Mouse (Mus musculus) macrophage (primary cell): ENCODE measurements around the gene Bcl6. TPM values are rescaled to one million over a fixed set of nuclear protein-coding genes. Genes with fewer than 3 reads are reported as not detected.

Experiments
- H3K27ac ChIP-seq: fragments of 350-480 bp; formaldehyde crosslinking; 2 replicates; pipeline ENCODE4 v1.9.0; 2021
- H3K36me3 ChIP-seq: fragments of 350-480 bp; formaldehyde crosslinking; 2 replicates; pipeline ENCODE4 v1.9.0; 2021; ENCODE audit errors: inconsistent target
- H3K4me3 ChIP-seq: fragments of 350-480 bp; formaldehyde crosslinking; 2 replicates; pipeline ENCODE4 v1.9.0; 2021; ENCODE audit errors: inconsistent target
- H3K79me2 ChIP-seq: fragments of 350-480 bp; formaldehyde crosslinking; 2 replicates; pipeline ENCODE4 v1.9.0; 2021; ENCODE audit errors: inconsistent target
- WGBS: methylation state at CpG from one replicate; pipeline ENCODE4 v1.1.7; 2026; ENCODE audit warnings: inconsistent platforms; ENCODE audit not compliant: missing documents; 5-methylcytosine and 5-hydroxymethylcytosine counted together
- polyA plus RNA-seq: library from polyadenylated mRNA; stranded (reverse); fragments of 250-400 nt; gene quantifications from 3 replicates; pipeline ENCODE4 v1.2.4, GENCODE M21; 2018; ENCODE audit warnings: inconsistent platforms

The Bcl6 gene
- polyA plus RNA-seq, 1 experiment from 2014 or later = 23.6 TPM

- Histone ChIP-seq H3K4me3 (no peak overlapping the region), H3K36me3 (peaks cover 91% of the 10 kb centered on the region), H3K79me2 (0 out of 2 replicates have a peak, but pooled peaks cover under 1% of the 10 kb centered on the region), H3K27ac (no peak overlapping the region)
- WGBS = 94% methylated on average over 20 of the region's 20 CpGs
Measured at GRCm38 (mm10) chr16:23972126-23972740, 16.4 kb downstream of the Bcl6 start.

GRCm38 (mm10) chr16:23969919-23970318 is 18.7 kb downstream of the Bcl6 start:
- Histone ChIP-seq H3K79me2 (no peaks in the 10 kb centered on the region), H3K27ac (no peak overlapping the region), H3K4me3 (no peak overlapping the region), H3K36me3 (peaks cover 98% of the 10 kb centered on the region)
- WGBS = 93% methylated on average over 14 of the region's 14 CpGs

- H3K4me3 ChIP-seq = no peak overlapping the region
- H3K79me2 ChIP-seq = no peaks in the 10 kb centered on the region
- peaks cover 98% of the 10 kb centered on the region for H3K36me3 ChIP-seq
- H3K27ac ChIP-seq = no peak overlapping the region
- 97% methylated on average over 4 of the region's 4 CpGs for WGBS
Measured at GRCm38 (mm10) chr16:23968888-23969287, 19.8 kb downstream of the Bcl6 start.

- 93% methylated on average over 7 of the region's 7 CpGs for WGBS
- no peaks in the 10 kb centered on the region for H3K79me2 ChIP-seq
- no peak overlapping the region for H3K27ac ChIP-seq
- H3K36me3 ChIP-seq = peaks cover 84% of the 10 kb centered on the region
- H3K4me3 ChIP-seq = no peak overlapping the region
Measured at GRCm38 (mm10) chr16:23967301-23967700, 21.4 kb downstream of the Bcl6 start.

- no peaks in the 10 kb centered on the region for H3K79me2 ChIP-seq
- H3K27ac ChIP-seq = no peak overlapping the region
- 92% methylated on average over 14 of the region's 14 CpGs for WGBS
- no peak overlapping the region for H3K4me3 ChIP-seq
- H3K36me3 ChIP-seq = peaks cover 72% of the 10 kb centered on the region
Measured at GRCm38 (mm10) chr16:23966066-23966465, 22.6 kb downstream of the Bcl6 start.

GRCm38 (mm10) chr16:23964706-23965367 is 23.8 kb downstream of the Bcl6 start:
- peaks cover 59% of the 10 kb centered on the region for H3K36me3 ChIP-seq

GRCm38 (mm10) chr16:23963896-23964668 is 24.6 kb downstream of the Bcl6 start:
- Histone ChIP-seq H3K4me3 (no peak overlapping the region), H3K79me2 (no peaks in the 10 kb centered on the region), H3K36me3 (peaks cover 52% of the 10 kb centered on the region), H3K27ac (no peak overlapping the region)
- 95% methylated on average over 22 of the region's 22 CpGs for WGBS

More at GRCm38 (mm10) chr16:23964706-23965367, 23.8 kb downstream of the Bcl6 start:
- 93% methylated on average over 14 of the region's 14 CpGs for WGBS
- Histone ChIP-seq H3K79me2 (no peaks in the 10 kb centered on the region), H3K4me3 (no peak overlapping the region), H3K27ac (no peak overlapping the region)

GRCm38 (mm10) chr16:23962401-23962800 is 26.3 kb downstream of the Bcl6 start:
- 88% methylated on average over 2 of the region's 2 CpGs for WGBS
- Histone ChIP-seq H3K4me3 (no peak overlapping the region), H3K27ac (no peak overlapping the region)

GRCm38 (mm10) chr16:23958938-23959337 is 29.7 kb downstream of the Bcl6 start:
- Histone ChIP-seq H3K36me3 (peaks cover 2% of the 10 kb centered on the region; the same call in 1 of the 2 replicates), H3K27ac (no peak overlapping the region), H3K4me3 (no peak overlapping the region), H3K79me2 (no peaks in the 10 kb centered on the region)

More at GRCm38 (mm10) chr16:23962401-23962800, 26.3 kb downstream of the Bcl6 start:
- Histone ChIP-seq H3K36me3 (peaks cover 35% of the 10 kb centered on the region), H3K79me2 (no peaks in the 10 kb centered on the region)

- Histone ChIP-seq H3K4me3 (no peak overlapping the region), H3K36me3 (no peaks in the 10 kb centered on the region)
- 40% methylated on average over 1 of the region's 1 CpGs for WGBS
Measured at GRCm38 (mm10) chr16:23953959-23954260, 34.7 kb downstream of the Bcl6 start.

GRCm38 (mm10) chr16:23953189-23953958 is 35.3 kb downstream of the Bcl6 start:
- no peak overlapping the region for H3K27ac ChIP-seq
- WGBS = 73% methylated on average over 11 of the region's 11 CpGs
- H3K79me2 ChIP-seq = no peaks in the 10 kb centered on the region
- no peak overlapping the region for H3K4me3 ChIP-seq
- no peaks in the 10 kb centered on the region for H3K36me3 ChIP-seq

More at GRCm38 (mm10) chr16:23953959-23954260, 34.7 kb downstream of the Bcl6 start:
- no peaks in the 10 kb centered on the region for H3K79me2 ChIP-seq
- H3K27ac ChIP-seq = no peak overlapping the region

GRCm38 (mm10) chr16:23952101-23952727 is 36.4 kb downstream of the Bcl6 start:
- H3K4me3 ChIP-seq = no peak overlapping the region
- no peaks in the 10 kb centered on the region for H3K79me2 ChIP-seq
- H3K27ac ChIP-seq = no peak overlapping the region
- H3K36me3 ChIP-seq = no peaks in the 10 kb centered on the region
- 86% methylated on average over 4 of the region's 4 CpGs for WGBS

GRCm38 (mm10) chr16:23947654-23948053 is 41.0 kb downstream of the Bcl6 start:
- WGBS = 95% methylated on average over 6 of the region's 6 CpGs
- Histone ChIP-seq H3K27ac (no peak overlapping the region), H3K4me3 (no peak overlapping the region), H3K79me2 (no peaks in the 10 kb centered on the region), H3K36me3 (no peaks in the 10 kb centered on the region)

- Histone ChIP-seq H3K79me2 (no peaks in the 10 kb centered on the region), H3K27ac (no peak overlapping the region), H3K4me3 (no peak overlapping the region), H3K36me3 (no peaks in the 10 kb centered on the region)
- 41% methylated on average over 3 of the region's 3 CpGs for WGBS
Measured at GRCm38 (mm10) chr16:23944801-23945200, 43.9 kb downstream of the Bcl6 start.
